In the genomic region with DNA sequence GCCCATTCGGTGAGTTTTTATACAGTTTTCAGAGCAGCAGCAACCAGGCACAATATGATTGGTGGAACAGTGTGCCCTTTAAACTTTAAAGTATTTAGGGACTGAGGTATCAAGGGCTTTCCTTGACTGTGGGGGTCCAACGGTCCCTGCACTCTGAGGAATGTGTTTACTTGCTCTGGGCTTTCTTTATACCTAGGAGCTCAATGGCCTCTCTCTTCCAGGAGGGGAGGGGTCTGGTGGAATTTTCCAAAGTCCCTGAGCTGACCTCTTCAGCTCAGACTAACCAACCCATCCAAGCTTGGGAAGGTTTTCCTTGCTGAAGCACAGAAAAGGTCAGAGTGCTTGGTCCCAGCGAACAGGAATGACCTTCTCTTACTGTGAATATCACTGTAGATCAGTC, we compare ENCODE assay signal across 11 mouse cellular contexts. TPM values are rescaled to one million over a fixed set of nuclear protein-coding genes. Genes with fewer than 3 reads are reported as not detected.
DNase-seq lines count a peak whose midpoint lies in the region; ATAC-seq and TF ChIP-seq lines count a peak whose summit lies in the region.
"Had no signal": no experiment of that assay in that cellular context is flagged by ENCODE, and none has a peak within 500 bp of the region (broad histone marks: within the 10 kb centered on the region; RNA-seq: fewer than 3 reads in every experiment).

No protein-coding gene starts in this region.

- H3K4me1 ChIP-seq in kidney, adult 2 months (ENCODE audit: control insufficient read depth, insufficient read depth, low read length): 0 out of 2 replicates have a peak, but pooled peaks cover 4% of the 10 kb centered on the region
- H3K4me1 ChIP-seq in hindbrain, embryonic 13.5 days (replicated peaks): peaks cover 39% of the 10 kb centered on the region
- peaks cover 33% of the 10 kb centered on the region for H3K4me1 ChIP-seq in limb, embryonic 15.5 days

- no peak overlapping the region for H3K9ac ChIP-seq in hindbrain, embryonic 13.5 days
- H3K9ac ChIP-seq in limb, embryonic 15.5 days: no peak overlapping the region

- no peak for TF ChIP-seq CTCF in kidney, adult 2 months (conservative IDR thresholded peaks at IDR 0.05; ENCODE audit: insufficient read depth, insufficient read length, low read depth, low read length)

- no peaks in the 10 kb centered on the region for H3K27me3 ChIP-seq in kidney, adult 2 months (replicated peaks; ENCODE audit: control insufficient read depth, insufficient read depth, low read length)
- H3K27me3 ChIP-seq in hindbrain, embryonic 13.5 days: no peaks in the 10 kb centered on the region
- no peaks in the 10 kb centered on the region for H3K27me3 ChIP-seq in limb, embryonic 15.5 days

- no peaks in the 10 kb centered on the region for H3K36me3 ChIP-seq in kidney, adult 2 months (ENCODE audit: control insufficient read depth, insufficient read depth, low read length)
- no peaks in the 10 kb centered on the region for H3K36me3 ChIP-seq in hindbrain, embryonic 13.5 days
- H3K36me3 ChIP-seq in limb, embryonic 15.5 days: no peaks in the 10 kb centered on the region

- TF ChIP-seq POLR2A in kidney, adult 2 months (IDR thresholded peaks at IDR 0.05; ENCODE audit: low read depth, low read length): no peak

- peak; percentile 25 for DNase-seq in kidney, adult 2 months
- no peak for DNase-seq in kidney, adult 8-10 months
- DNase-seq in embryo, embryonic 11 days: peak; percentile 34
- no peak for DNase-seq in cerebellum, adult 9-11 months
- DNase-seq in adrenal gland, postnatal 36 days: no peak
- DNase-seq: gastrocnemius, postnatal 36 days; lung, adult 2 months; right cerebral cortex, postnatal 4 days had no signal

- no peak overlapping the region for H3K4me3 ChIP-seq in kidney, adult 2 months (ENCODE audit: insufficient read depth, low read depth, low read length)
- no peak overlapping the region for H3K4me3 ChIP-seq in hindbrain, embryonic 13.5 days
- H3K4me3 ChIP-seq in limb, embryonic 15.5 days: no peak overlapping the region

- no peaks in the 10 kb centered on the region for H3K9me3 ChIP-seq in hindbrain, embryonic 13.5 days
- no peaks in the 10 kb centered on the region for H3K9me3 ChIP-seq in limb, embryonic 15.5 days

- WGBS in kidney, adult 2 months: 32% methylated on average over 3 of the region's 3 CpGs
- 37% methylated on average over 3 of the region's 3 CpGs for WGBS in hindbrain, embryonic 13.5 days
- 13% methylated on average over 3 of the region's 3 CpGs for WGBS in limb, embryonic 15.5 days

- H3K27ac ChIP-seq in kidney, adult 2 months (ENCODE audit: insufficient read depth, low read depth, low read length): peak overlapping the region; percentile 2; the same call in 1 of the 2 replicates
- 0 out of 2 replicates have a peak overlapping the region, but pooled peaks have one; percentile 10 for H3K27ac ChIP-seq in hindbrain, embryonic 13.5 days
- peak overlapping the region; percentile 22 for H3K27ac ChIP-seq in limb, embryonic 15.5 days

- no peak overlapping the region for H3K4me2 ChIP-seq in hindbrain, embryonic 13.5 days
- no peak overlapping the region for H3K4me2 ChIP-seq in limb, embryonic 15.5 days
- H3K4me2 ChIP-seq: midbrain, embryonic 11.5 days had no signal

- no peak for ATAC-seq in hindbrain, embryonic 13.5 days (ENCODE audit: low FRiP score)
- ATAC-seq in limb, embryonic 15.5 days (ENCODE audit: insufficient number of reproducible peaks, low FRiP score, low TSS enrichment, low read depth): no peak

RNA-seq across cellular contexts. Expression of a gene that starts 30.8 kb away (rescaled TPM):
- polyA plus RNA-seq in kidney, adult 2 months (2012; rRNA removed): 20.5 and 22.0 TPM in 2 replicates
- polyA plus RNA-seq in hindbrain, embryonic 13.5 days (2015; fragmentation: Nextera tagmentation; extraction: Ambion mirVana): 51.1 and 54.4 TPM in 2 replicates
- 85.2 and 87.2 TPM in 2 replicates for polyA plus RNA-seq in limb, embryonic 15.5 days (2015; fragmentation: Nextera tagmentation; extraction: Ambion mirVana)
- 10 to 100 TPM; 69.9 to 90.3 TPM for total RNA-seq in adrenal gland, postnatal 36 days (2021)

Comparison
In these comparisons a context has a peak if more than half of its experiments do, and no peak if none do; other contexts are left out.
1. DNase-seq: peak in kidney, adult 2 months (single experiment) and embryo, embryonic 11 days (single experiment); none in kidney, adult 8-10 months (0 of 2), cerebellum, adult 9-11 months (single experiment) and adrenal gland, postnatal 36 days (0 of 2).
2. Peak in every context shown above with its lines, with median percentiles within 50 percentile points of each other: H3K27ac ChIP-seq.